Mouse (Mus musculus): ENCODE data around the gene Wdr90.
A peak's percentile ranks its signal among the peaks of the same experiment; 100 is the strongest.
"Not testable (repeated sequence)": the region's sequence is repeated elsewhere in the genome, so short reads cannot be mapped to it uniquely, and the experiment has no call there.

Wdr90 gene

DNA sequence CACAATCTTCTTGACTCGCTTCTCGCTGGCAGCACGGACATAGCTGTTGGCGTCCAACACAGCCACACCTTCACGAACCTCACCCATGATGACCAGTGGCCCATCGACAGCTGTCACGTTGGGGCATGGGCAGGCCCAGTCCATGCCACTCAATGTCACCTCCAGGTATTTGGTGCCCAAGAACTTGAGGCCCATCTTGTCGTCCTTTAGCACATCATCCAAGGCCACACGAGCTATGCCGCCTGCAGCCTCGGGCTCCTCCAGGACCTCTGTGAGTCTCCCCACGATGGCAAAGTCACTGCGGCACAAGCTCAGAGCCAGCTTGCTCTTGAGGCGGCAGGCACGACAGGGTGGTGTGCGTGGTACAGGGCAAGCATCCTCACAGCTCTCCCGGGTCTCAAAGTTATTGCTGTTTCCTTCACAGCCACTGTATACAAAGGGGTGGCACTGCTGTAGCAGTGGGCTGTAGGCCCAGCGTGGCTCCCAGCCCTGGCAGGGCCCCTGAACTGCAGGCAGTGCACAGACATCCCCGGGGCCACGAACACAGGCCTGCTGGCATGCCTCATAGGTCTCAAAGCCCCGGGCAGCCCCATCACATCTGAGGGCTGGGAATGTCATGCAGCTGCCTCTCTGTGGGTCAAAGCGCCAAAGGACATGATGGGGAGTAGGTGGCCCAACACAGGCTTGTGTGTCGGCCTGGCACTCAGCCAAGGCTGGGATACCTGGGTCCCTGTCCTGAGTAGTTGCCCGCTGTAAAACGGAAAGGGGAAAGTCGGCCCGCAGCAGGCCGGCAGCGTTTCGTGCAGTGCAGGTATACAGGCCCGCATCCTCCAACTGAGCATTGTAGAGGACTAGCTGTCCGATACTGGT is 16.7 kb upstream of the Wdr90 start:
- no peak for DNase-seq (ENCODE audit: low spot score in 2 of 2)

- DNase-seq (ENCODE audit: low spot score in 2 of 2) = no peak
Measured at GRCm38 (mm10) chr17:25877025-25877424, 15.7 kb upstream of the Wdr90 start.

- DNase-seq (ENCODE audit: low spot score in 2 of 2) = no peak
Measured at GRCm38 (mm10) chr17:25876347-25876915, 15.1 kb upstream of the Wdr90 start.

- peak; percentile 86 to 92 for DNase-seq (ENCODE audit: low spot score in 2 of 2)
Measured at GRCm38 (mm10) chr17:25875171-25876136, 14.2 kb upstream of the Wdr90 start.

DNA sequence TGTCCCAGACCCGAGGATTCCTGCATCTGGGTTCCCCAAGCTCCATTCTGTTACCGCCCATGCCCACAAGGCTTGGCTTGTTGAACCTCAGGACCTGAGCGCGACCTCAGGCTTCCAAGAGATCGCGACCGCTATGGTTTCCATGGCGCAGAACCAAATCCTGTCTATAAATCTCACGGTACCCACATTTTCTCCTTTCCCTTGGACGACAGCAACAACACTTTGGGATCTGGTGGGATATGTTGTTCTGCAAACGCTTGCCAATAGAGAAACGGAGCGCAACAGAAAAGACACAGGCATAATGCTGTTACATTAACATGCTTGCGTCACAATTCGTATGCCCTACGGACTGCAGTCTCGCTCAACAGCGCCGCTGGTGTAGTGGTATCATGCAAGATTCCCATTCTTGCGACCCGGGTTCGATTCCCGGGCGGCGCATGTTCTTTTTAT is 13.4 kb upstream of the Wdr90 start, which contains the start of gene Mettl26:
Gene Mettl26, plus strand, starts transcription at position 354 of the 450 bp plus-strand sequence.
- peak; percentile 95 to 99 for DNase-seq (ENCODE audit: low spot score in 2 of 2)

DNA sequence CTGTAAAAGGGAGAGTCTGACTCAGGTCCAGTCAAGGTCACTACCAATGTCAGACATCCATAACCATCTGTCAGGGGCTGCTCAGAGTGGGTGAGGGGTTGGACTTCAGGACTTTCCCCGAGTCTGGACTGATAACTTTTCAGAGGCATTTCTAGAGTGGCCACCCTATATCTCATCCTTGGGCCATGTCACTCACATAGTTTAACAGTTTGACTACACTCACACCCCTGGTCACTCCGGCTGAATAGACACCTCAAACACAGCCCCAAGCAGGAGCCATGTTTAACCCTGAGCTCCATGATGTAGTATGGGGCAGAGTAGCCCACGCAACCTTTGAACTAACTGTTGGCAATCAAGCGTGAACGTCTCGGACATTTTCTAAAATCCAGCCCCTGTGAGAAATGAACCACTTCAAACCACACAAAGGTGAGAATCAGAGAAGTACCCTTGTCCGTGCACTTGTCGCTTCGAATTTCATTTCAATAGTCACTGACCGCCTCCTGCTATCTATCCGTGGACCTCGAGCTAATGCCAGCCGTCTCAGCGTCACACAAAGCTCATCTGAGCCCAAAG is 12.9 kb upstream of the Wdr90 start:
- no peak for DNase-seq (ENCODE audit: low spot score in 2 of 2)

DNA sequence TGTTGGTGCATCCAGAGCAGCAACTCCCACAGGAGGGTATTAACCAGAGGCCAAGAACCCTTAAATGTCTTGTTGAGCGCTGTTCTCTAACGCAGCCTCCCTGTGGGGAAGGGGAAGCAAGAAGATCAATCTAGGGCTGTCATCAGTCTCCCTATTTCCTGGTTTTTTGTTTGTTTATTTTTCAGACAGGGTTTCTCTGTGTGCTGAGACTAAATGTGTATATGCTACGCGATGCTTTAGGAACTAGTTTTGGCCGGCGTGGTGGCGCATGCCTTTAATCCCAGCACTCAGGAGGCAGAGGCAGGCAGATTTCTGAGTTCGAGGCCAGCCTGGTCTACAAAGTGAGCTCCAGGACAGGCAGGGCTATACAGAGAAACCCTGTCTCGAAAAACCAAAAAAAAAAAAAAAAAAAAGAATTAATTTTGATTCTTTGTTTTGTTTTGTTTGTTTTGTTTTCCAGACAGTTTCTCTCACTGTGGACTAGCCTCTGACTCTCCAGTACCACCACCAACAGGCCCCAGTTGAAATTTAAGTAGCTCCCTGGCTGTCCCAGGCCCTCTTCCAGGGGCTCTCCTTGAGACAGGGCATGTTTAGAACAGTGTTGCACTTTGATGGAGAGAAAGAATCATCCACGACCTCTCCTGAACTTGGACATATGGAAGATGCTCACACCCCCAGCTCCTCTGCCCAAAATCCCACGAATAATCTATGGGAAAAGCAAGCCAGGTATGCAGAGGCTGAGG is 12.3 kb upstream of the Wdr90 start:
- no peak for DNase-seq (ENCODE audit: low spot score in 2 of 2)

- DNase-seq (ENCODE audit: low spot score in 2 of 2) = no peak
Measured at GRCm38 (mm10) chr17:25872676-25873075, 11.4 kb upstream of the Wdr90 start.

- DNase-seq (ENCODE audit: low spot score in 2 of 2) = not testable (repeated sequence)
Measured at GRCm38 (mm10) chr17:25871566-25871965, 10.3 kb upstream of the Wdr90 start.

DNA sequence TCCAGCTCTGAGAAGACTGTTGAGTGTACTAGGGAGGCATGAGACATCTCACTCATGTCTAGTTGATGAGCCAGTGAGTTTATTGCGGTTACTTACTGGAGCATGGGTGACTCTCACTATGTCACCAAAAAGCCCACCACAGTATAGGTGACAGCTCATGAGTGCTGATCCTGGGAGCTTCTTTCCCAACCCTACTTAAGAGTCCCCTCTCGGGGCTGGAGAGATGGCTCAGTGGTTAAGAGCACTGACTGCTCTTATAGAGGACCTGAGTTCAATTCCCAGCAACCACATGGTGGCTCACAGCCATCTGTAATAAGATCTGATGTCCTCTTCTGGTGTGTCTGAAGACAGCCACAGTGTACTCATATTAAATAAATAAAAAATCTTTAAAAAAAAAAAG is 8.7 kb upstream of the Wdr90 start:
- DNase-seq (ENCODE audit: low spot score in 2 of 2) = no peak

- DNase-seq (ENCODE audit: low spot score in 2 of 2) = no peak
Measured at GRCm38 (mm10) chr17:25869498-25869897, 8.2 kb upstream of the Wdr90 start.

GRCm38 (mm10) chr17:25868601-25869191 is 7.4 kb upstream of the Wdr90 start, which contains the start of gene Mcrip2:
Gene Mcrip2, minus strand, starts transcription at chr17:25868764.
- peak; percentile 49 to 58 for DNase-seq (ENCODE audit: low spot score in 2 of 2)

GRCm38 (mm10) chr17:25867836-25868600 is 6.7 kb upstream of the Wdr90 start:
- DNase-seq (ENCODE audit: low spot score in 2 of 2) = peak in 1 of 2 experiments; percentile 44

DNA sequence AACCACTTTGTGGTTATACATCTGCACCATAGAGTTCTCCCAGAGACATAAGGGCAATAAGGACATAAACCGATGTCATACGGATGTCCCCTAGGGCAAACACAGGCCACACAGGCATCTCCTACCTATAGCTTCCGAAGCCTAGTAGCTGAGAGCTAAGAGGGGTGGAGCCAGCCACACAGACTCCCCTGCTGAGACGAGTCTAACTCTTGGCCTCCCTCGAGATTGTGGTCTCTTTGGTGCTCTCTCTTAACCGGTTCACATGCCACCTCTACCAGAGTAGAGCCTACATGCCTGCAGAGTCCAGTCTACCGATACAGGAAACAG is 6.2 kb upstream of the Wdr90 start:
- DNase-seq (ENCODE audit: low spot score in 2 of 2) = no peak

DNA sequence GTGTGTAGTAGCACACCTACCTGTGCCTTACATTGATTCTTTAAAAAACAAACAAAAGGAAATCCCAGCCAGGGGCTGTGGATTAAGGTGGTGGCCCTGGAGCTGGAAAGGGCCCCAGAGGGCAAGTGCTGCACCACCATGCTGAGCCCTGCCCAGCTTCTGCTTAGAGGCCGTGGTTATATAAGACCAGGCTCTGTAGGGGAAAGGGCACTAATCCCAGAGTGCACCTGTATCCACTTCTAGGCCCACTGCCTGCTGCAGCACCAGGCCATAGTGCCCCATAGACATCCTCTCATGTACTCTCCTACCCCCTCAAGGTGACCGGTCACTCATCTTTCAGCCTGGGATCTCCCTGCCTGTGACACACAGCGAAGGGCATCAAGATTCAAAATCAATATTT is 4.9 kb upstream of the Wdr90 start:
- DNase-seq (ENCODE audit: low spot score in 2 of 2) = no peak

GRCm38 (mm10) chr17:25865288-25865687 is 4.0 kb upstream of the Wdr90 start:
- DNase-seq (ENCODE audit: low spot score in 2 of 2) = no peak

DNA sequence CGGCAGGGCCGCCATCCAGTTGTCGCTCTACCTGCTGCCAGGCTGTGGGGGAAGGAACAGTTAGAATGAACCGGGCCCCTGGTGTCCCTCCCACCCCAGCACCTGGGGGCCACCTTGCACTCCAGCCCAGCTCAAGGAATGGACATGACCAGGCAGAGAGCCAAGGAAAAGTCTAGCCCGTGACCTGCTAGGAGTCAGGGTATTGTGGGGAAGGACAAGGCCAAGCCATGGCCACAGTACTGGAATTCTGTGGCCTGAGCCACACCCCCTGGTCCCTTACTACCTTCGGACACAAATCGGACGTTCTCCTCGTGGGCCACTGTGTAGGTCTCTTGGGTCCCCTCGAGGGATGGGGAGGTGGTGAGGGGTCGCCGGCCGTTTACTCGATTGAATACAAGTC is 3.0 kb upstream of the Wdr90 start:
- DNase-seq (ENCODE audit: low spot score in 2 of 2) = no peak

GRCm38 (mm10) chr17:25863681-25864080 is 2.4 kb upstream of the Wdr90 start:
- DNase-seq (ENCODE audit: low spot score in 2 of 2) = no peak

GRCm38 (mm10) chr17:25861704-25862612 is 657 bp upstream of the Wdr90 start:
- no peak for DNase-seq (ENCODE audit: low spot score in 2 of 2)

All from spleen, postnatal 10 days (tissue).